Mouse (Mus musculus) lung, adult 18-20 months (tissue): Measurements from ENCODE around the gene Slc35c2.

Experiments used
- DNase-seq, 2 experiments: peaks; one replicate each; pipeline ENCODE4 v3.0.0; 2022; ENCODE audit warnings: mixed read lengths in 2 of 2

The Slc35c2 gene

GRCm38 (mm10) chr2:165234613-165235291, 52.9 kb downstream of the Slc35c2 start, which contains the start of gene Cdh22:
Gene Cdh22 (minus strand): TSS chr2:165234853.
- peak; percentile 20 to 31 for DNase-seq

GRCm38 (mm10) chr2:165234291-165234612, 53.4 kb downstream of the Slc35c2 start:
- no peak for DNase-seq

- peak; percentile 37 to 42 for DNase-seq
Observed at GRCm38 (mm10) chr2:165233491-165234290, 54.0 kb downstream of the Slc35c2 start.

- DNase-seq: no peak
Observed at GRCm38 (mm10) chr2:165229050-165229449, 58.6 kb downstream of the Slc35c2 start.
